Mouse (Mus musculus) spleen, adult 10 weeks (tissue): ENCODE data around the gene Tmem161a. TPM values are rescaled to one million over a fixed set of nuclear protein-coding genes. Genes with fewer than 3 reads are reported as not detected.

Experiments
- polyA plus RNA-seq: library from polyadenylated mRNA; stranded (reverse); fragments of 350-450 nt; fragmentation: Illumina TruSeq; extraction: RNeasy Lipid Tissue Mini Kit (QIAGEN cat#74804); gene quantifications from one replicate; pipeline ENCODE4 v1.2.3, GENCODE M21; 2015; ENCODE audit warnings: low replicate concordance; ENCODE audit not compliant: insufficient read depth

Gene Tmem161a
- 15.6 TPM for polyA plus RNA-seq

DNA sequence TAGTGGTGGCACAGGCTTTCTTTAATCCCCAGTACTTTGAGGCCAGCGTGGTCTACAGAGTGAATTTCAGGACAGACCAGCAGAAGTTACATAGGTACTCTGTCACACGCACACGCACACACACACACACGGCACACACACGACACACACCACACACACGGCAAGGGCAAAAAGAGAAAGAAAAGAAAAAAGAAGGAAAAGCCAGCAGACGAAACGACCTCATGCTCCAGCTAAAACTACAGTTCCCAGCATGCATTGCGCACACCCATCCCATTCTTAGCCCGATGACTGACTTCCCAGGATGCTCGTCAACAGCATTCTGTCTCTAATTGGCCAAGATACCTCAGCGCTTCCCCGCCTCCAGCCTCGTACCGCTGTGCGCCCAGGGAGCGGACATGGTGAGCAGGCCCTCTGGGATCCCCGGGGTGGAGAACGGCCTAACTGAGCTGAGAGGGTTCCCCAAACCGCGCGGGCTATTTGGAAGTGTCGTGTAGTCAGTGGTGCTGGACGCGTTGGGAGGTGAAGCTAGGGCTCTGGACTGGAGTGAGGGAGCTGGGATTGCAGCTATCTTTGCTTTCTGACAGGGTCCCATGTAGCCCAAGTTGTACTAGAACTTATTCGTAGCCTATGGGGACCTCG is at the start of gene Tmem161a:
Gene Tmem161a (plus strand): TSS at position 314 of the 639 bp plus-strand sequence.

DNA sequence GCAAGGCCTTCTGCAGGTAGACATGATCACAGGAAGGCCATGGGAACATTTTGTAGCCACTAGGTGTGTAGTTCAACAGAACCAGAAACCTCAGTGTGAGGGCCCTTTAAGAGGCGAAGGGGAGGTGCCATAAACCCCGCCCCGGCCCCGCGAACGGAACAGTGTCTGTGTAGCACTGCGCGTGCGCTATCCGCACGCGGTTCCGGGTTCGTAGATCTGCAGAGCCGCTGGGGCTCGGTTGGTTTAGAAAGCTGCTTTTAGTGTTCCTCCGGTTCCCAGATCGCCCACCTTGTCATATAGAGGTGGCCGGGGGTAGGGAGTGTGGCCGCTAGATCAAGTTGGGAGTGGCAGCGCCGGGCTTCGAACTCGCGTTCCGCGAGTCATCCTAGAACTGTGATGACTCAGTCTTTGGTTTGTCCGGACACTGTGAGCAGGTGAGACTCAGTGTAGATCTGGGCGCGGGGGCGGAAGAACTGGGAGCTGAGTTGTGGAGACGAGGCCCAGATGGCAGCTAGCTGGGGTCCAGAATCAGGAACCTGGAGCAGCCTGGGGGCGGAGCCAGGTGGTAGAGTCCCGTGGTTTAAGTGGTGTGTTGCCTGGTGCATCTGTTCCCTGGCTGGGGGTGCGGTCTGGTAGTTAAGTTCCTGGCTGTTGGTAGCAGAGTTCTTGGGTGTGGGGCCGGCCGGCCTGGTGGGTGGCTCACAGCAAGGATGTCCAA is 40.8 kb upstream of the Tmem161a start, which contains the start of gene Nr2c2ap:
Gene Nr2c2ap (plus strand): TSS at position 168 of the 718 bp plus-strand sequence.

DNA sequence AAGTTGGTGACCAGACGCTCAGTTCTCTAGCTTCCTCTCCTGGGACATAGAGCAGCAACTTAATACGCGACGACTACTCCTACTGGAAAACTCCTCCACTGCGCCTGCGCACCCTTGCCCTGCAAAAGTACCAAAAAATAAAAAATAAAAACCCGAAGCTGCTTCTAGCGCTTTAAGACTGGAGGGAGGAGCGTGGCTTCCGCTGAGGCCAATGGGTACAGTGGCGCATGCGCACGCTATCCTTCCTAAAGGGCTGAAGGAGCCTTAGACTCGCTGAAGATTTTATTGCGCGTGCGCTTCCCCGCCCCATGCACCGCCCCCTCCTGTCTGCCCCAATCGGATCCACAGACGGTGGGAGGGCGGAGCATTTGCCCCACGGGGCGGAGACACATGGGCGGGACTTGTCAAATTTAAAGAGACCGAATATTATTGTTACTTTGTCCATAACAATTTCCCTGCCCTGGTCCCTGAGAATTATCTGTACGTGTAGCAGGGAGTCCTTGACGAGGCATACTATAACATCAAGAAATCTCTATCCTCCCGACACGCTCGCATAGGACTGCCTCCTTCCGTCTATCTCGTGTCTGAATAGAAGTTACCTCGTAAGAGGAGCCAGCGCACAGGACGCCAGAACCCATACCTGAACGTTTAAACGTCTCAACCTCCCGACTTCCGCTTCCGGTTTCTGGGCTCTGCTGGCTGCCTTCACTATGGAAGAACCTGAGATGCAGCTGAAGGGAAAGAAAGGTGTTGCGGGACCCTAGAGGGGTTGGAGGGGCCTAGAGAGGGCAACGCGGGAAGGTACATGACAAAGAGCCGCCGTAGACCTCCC is 32.9 kb upstream of the Tmem161a start, which contains the start of the genes Rfxank, Borcs8 and Mef2b:
Gene Rfxank (minus strand): TSS at position 129 of the 832 bp plus-strand sequence.
Gene Borcs8 (plus strand): TSS at position 474 of the 832 bp plus-strand sequence.
Gene Mef2b (plus strand): TSS at position 686 of the 832 bp plus-strand sequence.

DNA sequence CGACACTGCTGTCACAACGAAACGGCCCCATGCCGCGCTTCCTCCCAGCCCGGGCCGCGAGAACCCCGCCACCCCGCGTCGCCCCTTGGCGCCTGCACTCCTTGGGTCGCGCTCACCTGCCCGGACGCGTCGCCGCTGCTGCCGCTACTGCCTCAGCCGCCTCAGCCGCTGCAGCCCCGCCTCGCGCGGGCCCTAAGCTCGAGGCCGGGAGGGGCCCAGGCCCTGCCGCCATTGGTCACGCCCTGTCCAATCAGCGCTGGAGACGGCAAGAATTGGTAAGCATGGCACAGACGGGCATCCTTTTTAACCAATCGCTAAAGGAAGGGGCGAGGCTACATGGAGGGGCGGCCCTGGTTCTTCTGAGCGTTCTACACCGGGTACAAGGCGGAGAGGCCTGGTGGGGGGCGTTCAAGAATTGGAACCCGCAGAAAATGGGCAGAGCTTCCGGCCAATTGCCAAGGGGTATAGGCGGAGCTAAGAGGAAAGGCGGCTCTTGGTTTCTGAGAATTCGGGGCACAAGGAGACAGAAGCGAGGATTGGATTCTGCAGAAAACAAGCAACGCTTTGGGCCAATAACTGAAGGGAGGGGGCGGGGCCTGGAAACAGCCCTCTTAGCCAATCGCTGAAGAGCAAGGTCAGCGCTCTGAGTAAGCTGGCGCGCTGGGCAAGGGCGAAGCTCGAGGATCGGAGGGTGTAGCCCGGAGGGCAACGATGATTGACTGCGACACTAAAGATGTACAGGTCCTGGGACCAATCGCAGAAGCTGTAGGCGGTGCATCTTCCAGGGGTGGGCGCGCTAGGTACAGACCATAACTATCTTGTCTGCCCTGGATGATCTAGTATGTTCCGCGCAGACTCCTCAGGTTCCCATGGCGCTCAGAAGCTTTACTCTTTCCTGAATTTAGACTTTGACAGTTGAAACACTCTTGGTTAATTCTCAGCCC is 40.2 kb downstream of the Tmem161a start, which contains the start of gene Slc25a42:
Gene Slc25a42 (minus strand): TSS at position 194 of the 944 bp plus-strand sequence.

Other genes starting within 250 kb of the Tmem161a start
- 21.0 TPM for gene Gatad2a, start 176.0 kb upstream of the Tmem161a start, polyA plus RNA-seq
- 55.1 TPM for gene Mau2, start 129.6 kb upstream of the Tmem161a start, polyA plus RNA-seq
- 29.4 TPM for gene Sugp1, start 129.5 kb upstream of the Tmem161a start, polyA plus RNA-seq
- 1.2 TPM for gene Tm6sf2, start 99.4 kb upstream of the Tmem161a start, polyA plus RNA-seq
- gene Hapln4, start 88.9 kb upstream of the Tmem161a start, polyA plus RNA-seq: not detected
- gene Ncan, start 51.5 kb upstream of the Tmem161a start, polyA plus RNA-seq: 0.06 TPM
- 17.2 TPM for gene Nr2c2ap, start 41.0 kb upstream of the Tmem161a start, polyA plus RNA-seq
- gene Rfxank, start 33.2 kb upstream of the Tmem161a start, polyA plus RNA-seq: 7.4 TPM
- gene Borcs8, start 32.9 kb upstream of the Tmem161a start, polyA plus RNA-seq: 25.0 TPM
- gene Mef2b, start 32.6 kb upstream of the Tmem161a start, polyA plus RNA-seq: 0.33 TPM
- gene Slc25a42, start 39.9 kb downstream of the Tmem161a start, polyA plus RNA-seq: 8.9 TPM
- 44.6 TPM for gene Sugp2, start 61.9 kb downstream of the Tmem161a start, polyA plus RNA-seq
- 3.8 TPM for gene Armc6, start 62.1 kb downstream of the Tmem161a start, polyA plus RNA-seq
- gene Homer3, start 110.5 kb downstream of the Tmem161a start, polyA plus RNA-seq: 4.2 TPM
- gene Ddx49, start 130.1 kb downstream of the Tmem161a start, polyA plus RNA-seq: 23.5 TPM
- gene Cope, start 130.2 kb downstream of the Tmem161a start, polyA plus RNA-seq: 32.0 TPM
- gene Cers1, start 143.4 kb downstream of the Tmem161a start, polyA plus RNA-seq: not detected
- not detected for gene Gdf1, start 157.5 kb downstream of the Tmem161a start, polyA plus RNA-seq
- gene Upf1, start 180.9 kb downstream of the Tmem161a start, polyA plus RNA-seq: 16.2 TPM
- 0.10 TPM for gene Comp, start 201.2 kb downstream of the Tmem161a start, polyA plus RNA-seq